Mouse (Mus musculus) mouse trophoblast stem cell (cell line): Measurements from ENCODE around the gene Ak9.
"Not testable (repeated sequence)": the region's sequence is repeated elsewhere in the genome, so short reads cannot be mapped to it uniquely, and the experiment has no call there.

Source experiments
- in situ Hi-C, 2 experiments: fragments of 300-500 bp; cut with MseI, MboI; formaldehyde crosslinking; loops; 2 replicates in 1 of 2; 3 replicates in 1 of 2; pipeline ENCODE4 v1.15.1; 2025

Ak9 gene

GRCm38 (mm10) chr10:41315866-41316265 is 12.1 kb downstream of the Ak9 start:
- in situ Hi-C loops: no loop called here

GRCm38 (mm10) chr10:41332533-41333043 is 28.8 kb downstream of the Ak9 start:
- in situ Hi-C loops: no loop called here

- in situ Hi-C loops: no loop called here
These were observed 37.6 kb downstream of the Ak9 start for GRCm38 (mm10) chr10:41341346-41341745.

GRCm38 (mm10) chr10:41365086-41365485 is 61.3 kb downstream of the Ak9 start:
- in situ Hi-C loops: no loop called here

GRCm38 (mm10) chr10:41380466-41380865 is 76.7 kb downstream of the Ak9 start:
- in situ Hi-C loops: no loop called here

GRCm38 (mm10) chr10:41385506-41386221 is 81.9 kb downstream of the Ak9 start:
- in situ Hi-C loops: no loop called here

GRCm38 (mm10) chr10:41393555-41393954 is 89.8 kb downstream of the Ak9 start:
- in situ Hi-C loops: no loop called here

GRCm38 (mm10) chr10:41401097-41401496 is 97.3 kb downstream of the Ak9 start:
- in situ Hi-C loops: no loop called here

- in situ Hi-C loops: no loop called here
These were observed 99.6 kb downstream of the Ak9 start for GRCm38 (mm10) chr10:41403364-41403763.

- in situ Hi-C loops: no loop called here
These were observed 100.3 kb downstream of the Ak9 start for GRCm38 (mm10) chr10:41403893-41404612.

GRCm38 (mm10) chr10:41410176-41410575 is 106.4 kb downstream of the Ak9 start:
- in situ Hi-C loops: not testable (repeated sequence)

GRCm38 (mm10) chr10:41410821-41411220 is 107.0 kb downstream of the Ak9 start:
- in situ Hi-C loops: not testable (repeated sequence)

GRCm38 (mm10) chr10:41413471-41413870 is 109.7 kb downstream of the Ak9 start:
- in situ Hi-C loops: not testable (repeated sequence)

- in situ Hi-C loops: not testable (repeated sequence)
These were observed 111.6 kb downstream of the Ak9 start for GRCm38 (mm10) chr10:41415368-41415767.

GRCm38 (mm10) chr10:41420496-41421200 is 116.9 kb downstream of the Ak9 start:
- in situ Hi-C loops: no loop called here

GRCm38 (mm10) chr10:41423681-41424080 is 119.9 kb downstream of the Ak9 start:
- in situ Hi-C loops: no loop called here

GRCm38 (mm10) chr10:41426368-41426767 is 122.6 kb downstream of the Ak9 start:
- in situ Hi-C loops: no loop called here

GRCm38 (mm10) chr10:41434624-41435023 is 130.8 kb downstream of the Ak9 start:
- in situ Hi-C loops: loop anchor here in 1 of 2 experiments (10.0 kb wide), 1 partner anchor 70 kb away; no protein-coding TSS in a partner anchor

- in situ Hi-C loops: loop anchor here in 1 of 2 experiments (10.0 kb wide), 1 partner anchor 70 kb away; no protein-coding TSS in a partner anchor
These were observed 131.4 kb downstream of the Ak9 start for GRCm38 (mm10) chr10:41435141-41435540.

- in situ Hi-C loops: no loop called here
These were observed 144.4 kb downstream of the Ak9 start for GRCm38 (mm10) chr10:41448216-41448615.

GRCm38 (mm10) chr10:41449684-41450083 is 145.9 kb downstream of the Ak9 start:
- in situ Hi-C loops: no loop called here

- in situ Hi-C loops: no loop called here
These were observed 146.4 kb downstream of the Ak9 start, which contains the start of gene Zbtb24 for GRCm38 (mm10) chr10:41450137-41450670. Gene Zbtb24, plus strand, starts transcription at chr10:41450383.
